ENCODE assay signal across 9 mouse cellular contexts in genomic region chr11:87757001-87757954, GRCm38 (mm10). TPM values are rescaled to one million over a fixed set of nuclear protein-coding genes. Genes with fewer than 3 reads are reported as not detected.
DNase-seq lines count a peak whose midpoint lies in the region; ATAC-seq and TF ChIP-seq lines count a peak whose summit lies in the region.
"Had no signal": no experiment of that assay in that cellular context is flagged by ENCODE, and none has a peak within 500 bp of the region (broad histone marks: within the 10 kb centered on the region; RNA-seq: fewer than 3 reads in every experiment).

No protein-coding gene starts in this region.

- DNase-seq in heart, postnatal 25 days (ENCODE audit: low spot score) = no peak
- DNase-seq in CD4-positive helper T cell, adult 2 months (ENCODE audit: low read depth, low spot score) = peak; percentile 79
- DNase-seq in cerebellum, adult 2 months = no peak
- no peak for DNase-seq in kidney, adult 11 months
- DNase-seq in retina, embryonic 14.5 days (ENCODE audit: low spot score) = no peak

- no peak for TF ChIP-seq POLR2A in small intestine, adult 2 months (IDR thresholded peaks at IDR 0.05; ENCODE audit: low read depth, low read length)
- no peak for TF ChIP-seq POLR2A in cerebellum, adult 2 months (IDR thresholded peaks at IDR 0.05; ENCODE audit: borderline replicate concordance, insufficient read depth, low read length)

- 79% methylated on average over 25 of the region's 25 CpGs for WGBS in heart, embryonic 12.5 days
- 75% methylated on average over 25 of the region's 25 CpGs for WGBS in small intestine, adult 2 months
- WGBS in cerebellum, adult 2 months = 90% methylated on average over 25 of the region's 25 CpGs

- peak overlapping the region; percentile 12; the same call in 1 of the 2 replicates for H3K4me2 ChIP-seq in heart, embryonic 12.5 days
- H3K4me2 ChIP-seq: hindbrain, embryonic 14.5 days had no signal

- TF ChIP-seq CTCF in small intestine, adult 2 months (IDR thresholded peaks at IDR 0.05; ENCODE audit: extremely low read depth, insufficient read length, insufficient replicate concordance, low read depth, low read length) = no peak
- no peak for TF ChIP-seq CTCF in cerebellum, adult 2 months (IDR thresholded peaks at IDR 0.05; ENCODE audit: borderline replicate concordance, insufficient read depth, low read depth, low read length)

- peak overlapping the region; percentile 26 for H3K4me3 ChIP-seq in heart, embryonic 12.5 days
- peak overlapping the region; percentile 78 for H3K4me3 ChIP-seq in small intestine, adult 2 months (ENCODE audit: low read depth, low read length)
- no peak overlapping the region for H3K4me3 ChIP-seq in cerebellum, adult 2 months (replicated peaks; ENCODE audit: insufficient read depth, low read depth, low read length)

- no peak for ATAC-seq in heart, embryonic 12.5 days (ENCODE audit: insufficient number of reproducible peaks, low FRiP score)
- ATAC-seq in erythroid progenitor cell, adult 5-6 weeks (replicated peaks; ENCODE audit: low FRiP score, poor library complexity, severe bottlenecking) = 0 out of 2 replicates have a peak, but pooled peaks have one; percentile 13

- peaks cover 29% of the 10 kb centered on the region for H3K27me3 ChIP-seq in heart, embryonic 12.5 days (replicated peaks)
- peaks cover 15% of the 10 kb centered on the region; the same call in 1 of the 2 replicates for H3K27me3 ChIP-seq in small intestine, adult 2 months (ENCODE audit: control insufficient read depth, insufficient read depth, low read length)
- H3K27me3 ChIP-seq in cerebellum, adult 2 months (ENCODE audit: control insufficient read depth, insufficient read depth, low read length) = no peaks in the 10 kb centered on the region

- no peaks in the 10 kb centered on the region for H3K9me3 ChIP-seq in heart, embryonic 12.5 days (replicated peaks)

- H3K9ac ChIP-seq in heart, embryonic 12.5 days = no peak overlapping the region
- H3K9ac ChIP-seq: hindbrain, embryonic 14.5 days had no signal

- H3K27ac ChIP-seq in heart, embryonic 12.5 days (ENCODE audit: poor library complexity, severe bottlenecking) = 0 out of 2 replicates have a peak overlapping the region, but pooled peaks have one; percentile 42
- peak overlapping the region; percentile 79 for H3K27ac ChIP-seq in small intestine, adult 2 months (ENCODE audit: insufficient read depth, low read depth, low read length)
- no peak overlapping the region for H3K27ac ChIP-seq in cerebellum, adult 2 months (ENCODE audit: insufficient read depth, low read length)
- H3K27ac ChIP-seq: hindbrain, embryonic 14.5 days had no signal

- intact Hi-C loops in heart, postnatal 25 days (cut with DNase I) = no loop called here

- peaks cover 10% of the 10 kb centered on the region; the same call in 1 of the 2 replicates for H3K4me1 ChIP-seq in heart, embryonic 12.5 days (replicated peaks)
- H3K4me1 ChIP-seq in small intestine, adult 2 months (ENCODE audit: control insufficient read depth, insufficient read depth, insufficient read length, low read length) = no peaks in the 10 kb centered on the region
- H3K4me1 ChIP-seq in cerebellum, adult 2 months (ENCODE audit: control insufficient read depth, insufficient read depth, low read length) = no peaks in the 10 kb centered on the region; the same call in 1 of the 2 replicates

- no peaks in the 10 kb centered on the region for H3K36me3 ChIP-seq in heart, embryonic 12.5 days
- H3K36me3 ChIP-seq in small intestine, adult 2 months (ENCODE audit: control insufficient read depth, insufficient read depth, low read length) = 0 out of 2 replicates have a peak, but pooled peaks cover 6% of the 10 kb centered on the region

RNA-seq across cellular contexts. Expression of gene Tspoap1, which starts 3.1 kb away (rescaled TPM):
- polyA plus RNA-seq in heart, embryonic 12.5 days (2016; fragmentation: Nextera tagmentation; extraction: Ambion mirVana) = 0.21 and 0.78 TPM in 2 replicates
- under 1 TPM; 0.14 to 0.42 TPM for total RNA-seq in heart, postnatal 25 days (2021)
- 6.7 and 8.6 TPM in 2 replicates for total RNA-seq in erythroid progenitor cell, adult 5-6 weeks (2015; ENCODE audit: low replicate concordance)
- total RNA-seq in erythroid progenitor cell, adult 5-6 weeks (2017; ENCODE audit: low replicate concordance) = 9.2 and 21.3 TPM in 2 replicates
- polyA plus RNA-seq in small intestine, adult 2 months (2012; rRNA removed) = 0.89 and 1.3 TPM in 2 replicates
- 198 TPM in 2 replicates for polyA plus RNA-seq in cerebellum, adult 2 months (2012; rRNA removed)

RNA-seq across cellular contexts. Expression of gene Supt4a, which starts 19.9 kb away (rescaled TPM):
- polyA plus RNA-seq in heart, embryonic 12.5 days (2016; fragmentation: Nextera tagmentation; extraction: Ambion mirVana) = 99.6 and 101 TPM in 2 replicates
- 10 to 100 TPM; 42.9 to 46.7 TPM for total RNA-seq in heart, postnatal 25 days (2021)
- total RNA-seq in erythroid progenitor cell, adult 5-6 weeks (2015; ENCODE audit: low replicate concordance) = 101 and 170 TPM in 2 replicates
- 27.0 and 66.5 TPM in 2 replicates for total RNA-seq in erythroid progenitor cell, adult 5-6 weeks (2017; ENCODE audit: low replicate concordance)
- 21.5 and 43.3 TPM in 2 replicates for polyA plus RNA-seq in small intestine, adult 2 months (2012; rRNA removed)
- 155 and 158 TPM in 2 replicates for polyA plus RNA-seq in cerebellum, adult 2 months (2012; rRNA removed)

RNA-seq across cellular contexts. Expression of gene Mpo, which starts 36.1 kb away (rescaled TPM):
- polyA plus RNA-seq in heart, embryonic 12.5 days (2016; fragmentation: Nextera tagmentation; extraction: Ambion mirVana) = 2.8 and 6.7 TPM in 2 replicates
- not detected for total RNA-seq in heart, postnatal 25 days (2021)
- total RNA-seq in erythroid progenitor cell, adult 5-6 weeks (2015; ENCODE audit: low replicate concordance) = 946 and 1,145 TPM in 2 replicates
- total RNA-seq in erythroid progenitor cell, adult 5-6 weeks (2017; ENCODE audit: low replicate concordance) = 341 and 501 TPM in 2 replicates
- 0.08 and 0.14 TPM in 2 replicates for polyA plus RNA-seq in small intestine, adult 2 months (2012; rRNA removed)
- polyA plus RNA-seq in cerebellum, adult 2 months (2012; rRNA removed) = 0.08 and 0.11 TPM in 2 replicates

Comparison
In these comparisons a context has a peak if more than half of its experiments do, and no peak if none do; other contexts are left out.
1. RNA of gene Tspoap1, which starts 3.1 kb away (polyA plus RNA-seq): 198 TPM in cerebellum, adult 2 months; 0.89 to 1.3 TPM in small intestine, adult 2 months and 0.21 to 0.78 TPM in heart, embryonic 12.5 days; every median in the first group is over 10 times any median in the second.